Mouse (Mus musculus) liver, embryonic 14.5 days (tissue): ENCODE data around the gene Tekt2.

ENCODE experiments used
- CTCF ChIP-seq: IDR thresholded peaks from 2 replicates; pipeline ENCODE4 v1.5.1; 2016; ENCODE audit warnings: antibody characterized with exemption, low read depth, control low read depth
- EP300 ChIP-seq: IDR thresholded peaks from 2 replicates; pipeline ENCODE4 v1.6.1; 2016; ENCODE audit warnings: antibody characterized with exemption, low read depth

DNA sequence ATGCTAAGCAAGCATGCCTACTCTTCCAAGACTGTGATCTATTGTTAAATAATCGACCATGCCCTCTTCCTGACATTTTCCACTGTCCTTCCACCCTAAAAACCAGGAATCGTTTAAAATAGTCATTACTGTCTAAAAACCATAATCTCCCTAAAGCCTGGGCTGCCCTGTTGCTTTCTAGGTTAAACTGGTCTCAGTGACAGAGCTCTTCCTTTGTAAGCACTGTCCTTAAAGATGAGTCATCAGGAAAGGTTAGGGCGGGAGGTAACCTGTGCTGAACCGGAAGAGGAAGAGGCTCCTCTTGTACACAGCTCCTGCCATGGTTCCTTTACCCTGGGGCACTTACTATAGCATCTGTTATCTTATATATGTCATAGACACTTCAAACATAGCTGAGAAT, 14.0 kb upstream of the Tekt2 start:
- TF ChIP-seq CTCF (no peak), EP300 (no peak)
